Mouse (Mus musculus) embryo, embryonic 11 days (tissue): Measurements from ENCODE around the gene Cpt2.

Experiments
- DNase-seq: peaks from one replicate; pipeline ENCODE4 v3.0.0-alpha.2; 2015

Gene Cpt2

DNA sequence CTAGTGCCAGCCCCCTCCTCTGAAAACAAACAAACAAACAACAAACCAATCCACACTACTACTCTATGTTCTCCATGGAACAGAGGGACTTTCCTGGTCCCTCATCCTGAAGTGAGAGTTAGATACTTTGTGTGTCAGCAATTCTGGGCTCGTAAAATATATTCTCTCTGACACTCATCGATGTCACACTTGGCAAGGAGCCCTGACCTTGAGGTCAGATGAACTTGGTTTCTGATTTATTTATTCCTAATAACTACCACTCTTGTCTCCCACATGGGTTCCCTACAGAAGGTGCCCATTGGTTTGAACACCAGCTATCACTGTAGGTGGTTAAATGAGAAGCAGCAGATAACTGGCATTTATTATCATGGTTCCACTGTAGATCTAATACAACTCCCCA lies 3.1 kb downstream of the Cpt2 start:
- no peak for DNase-seq

- no peak for DNase-seq
Measured at GRCm38 (mm10) chr4:107910020-107910419, 13.4 kb downstream of the Cpt2 start.

GRCm38 (mm10) chr4:107906561-107906960 lies 16.8 kb downstream of the Cpt2 start:
- no peak for DNase-seq

DNA sequence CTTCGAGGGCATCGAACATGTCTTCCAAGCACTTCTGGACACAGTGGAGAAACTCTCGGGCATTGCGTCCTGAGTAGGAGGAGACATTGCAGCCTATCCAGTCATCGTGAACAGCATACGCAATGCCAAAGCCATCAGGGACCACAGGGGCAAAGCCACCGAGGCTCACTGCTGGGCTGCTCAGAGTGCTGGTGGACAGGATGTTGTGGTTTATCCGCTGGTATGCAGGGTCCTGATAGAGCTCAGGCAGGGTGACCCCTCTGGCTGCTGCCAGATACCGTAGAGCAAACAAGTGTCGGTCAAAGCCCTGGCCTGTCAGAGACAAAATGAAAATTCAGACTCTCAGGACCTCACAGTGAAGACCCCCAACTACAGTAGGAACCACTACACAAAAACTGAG lies 19.2 kb downstream of the Cpt2 start:
- DNase-seq = no peak

- no peak for DNase-seq
Measured at GRCm38 (mm10) chr4:107900206-107900605, 23.2 kb downstream of the Cpt2 start.

DNA sequence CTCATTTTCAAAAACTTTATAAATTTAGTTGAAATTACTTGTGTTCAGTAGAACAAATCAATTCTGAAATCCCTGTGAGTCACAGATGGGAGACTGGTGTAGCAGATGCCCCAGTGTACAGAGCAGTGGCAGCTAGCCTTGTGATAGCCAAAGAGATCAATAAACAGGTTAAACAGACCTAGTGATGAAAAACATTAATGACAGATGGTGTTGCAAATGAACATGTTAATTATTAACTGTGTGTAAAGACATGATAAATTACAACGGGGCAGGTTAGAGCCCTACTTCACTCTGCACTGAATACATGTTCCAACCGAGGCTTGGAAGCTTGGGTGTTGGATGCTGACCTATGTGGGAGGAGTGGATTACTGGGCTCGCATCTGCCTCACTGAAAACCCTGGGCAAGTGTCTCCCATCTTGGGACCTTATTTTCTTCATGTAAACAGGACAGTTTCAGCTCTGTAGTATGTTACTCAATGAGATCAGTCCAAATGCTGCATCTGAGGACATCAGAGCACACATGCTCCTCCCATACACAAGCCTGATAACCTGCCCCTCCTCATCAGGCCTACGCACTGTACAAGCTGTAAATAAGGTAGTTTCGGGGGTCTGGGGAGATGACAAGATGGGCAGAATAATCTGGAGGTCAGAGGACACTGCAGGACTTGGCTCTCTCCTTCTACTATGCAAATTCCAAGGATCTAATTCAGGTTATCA lies 24.0 kb downstream of the Cpt2 start:
- DNase-seq = no peak

- DNase-seq = peak; percentile 48
Measured at GRCm38 (mm10) chr4:107892663-107893062, 30.7 kb downstream of the Cpt2 start.

GRCm38 (mm10) chr4:107889731-107890432 lies 33.5 kb downstream of the Cpt2 start, which contains the start of gene 0610037L13Rik:
Gene 0610037L13Rik, plus strand, starts transcription at chr4:107889813.
- DNase-seq = peak; percentile 97

DNA sequence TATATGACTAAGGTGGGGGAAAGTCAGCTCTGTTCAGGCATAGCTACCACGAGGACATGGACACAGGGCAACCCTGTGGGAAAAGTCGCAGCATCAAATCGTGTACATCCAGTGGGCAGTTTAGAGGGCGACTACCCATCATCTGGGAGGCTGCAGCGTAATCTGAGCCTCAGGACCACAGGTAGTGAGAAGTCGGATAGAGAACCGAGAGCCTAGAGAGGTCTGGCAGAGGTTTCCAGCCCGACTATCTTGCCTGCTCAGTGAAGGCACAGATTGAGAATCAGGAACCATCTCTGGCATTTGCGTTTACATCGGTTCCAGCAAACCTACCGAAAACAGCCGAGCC lies 34.1 kb downstream of the Cpt2 start:
- no peak for DNase-seq

- DNase-seq = no peak
Measured at GRCm38 (mm10) chr4:107886371-107886770, 37.0 kb downstream of the Cpt2 start.

DNA sequence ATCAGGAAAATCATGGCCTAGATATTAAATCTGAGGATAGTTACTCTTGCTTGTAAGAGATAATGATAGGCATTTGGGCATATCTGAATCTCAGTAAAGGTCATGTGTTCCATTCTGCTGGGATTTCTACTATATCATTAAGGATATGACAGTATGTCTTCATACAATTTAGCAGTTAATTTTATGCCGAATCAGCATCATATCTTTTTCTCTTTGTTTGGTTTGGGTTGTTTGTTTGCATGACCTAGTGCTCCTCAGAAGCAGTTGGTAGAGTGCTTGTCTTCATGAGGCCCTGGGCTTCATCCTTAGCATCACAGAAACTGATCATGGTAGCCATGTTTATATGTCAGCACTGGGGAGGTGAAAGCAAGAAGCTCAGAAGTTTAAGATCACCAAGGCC lies 41.8 kb downstream of the Cpt2 start:
- no peak for DNase-seq

GRCm38 (mm10) chr4:107879254-107880050 lies 44.0 kb downstream of the Cpt2 start, which contains the start of gene Magoh:
Gene Magoh, plus strand, starts transcription at chr4:107879755.
- peak; percentile 100 for DNase-seq

DNA sequence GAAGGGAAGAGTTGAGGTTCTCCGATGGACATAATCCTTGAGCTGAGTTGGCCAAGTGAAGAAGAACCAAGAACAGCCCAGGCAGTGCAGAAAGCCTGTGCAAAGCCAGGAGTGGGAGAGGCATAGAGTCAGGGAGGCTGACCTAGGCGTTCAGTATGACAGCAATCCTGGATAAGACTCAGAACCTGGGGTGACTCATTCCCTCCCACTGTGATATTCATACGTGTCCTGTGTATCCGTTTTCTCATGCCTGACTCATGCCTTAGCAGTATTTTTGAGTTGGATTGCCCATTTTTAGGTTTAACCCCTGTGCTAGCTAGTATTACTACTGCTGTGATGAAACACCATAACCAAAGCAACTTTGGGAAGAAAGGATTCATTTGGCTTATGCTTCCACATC lies 58.5 kb downstream of the Cpt2 start:
- no peak for DNase-seq

- no peak for DNase-seq
Measured at GRCm38 (mm10) chr4:107858995-107859394, 64.4 kb downstream of the Cpt2 start.

GRCm38 (mm10) chr4:107856958-107857686 lies 66.3 kb downstream of the Cpt2 start:
- no peak for DNase-seq
